Mouse (Mus musculus) neural tube, embryonic 15.5 days (tissue): ENCODE data around the gene H1foo. TPM values are rescaled to one million over a fixed set of nuclear protein-coding genes. Genes with fewer than 3 reads are reported as not detected.

Source experiments
- ATAC-seq: fragments of 200-750 bp; cut with Nextera tagmentation; 2 replicates; pipeline ENCODE4 v1.8.0; 2017; ENCODE audit warnings: mild to moderate bottlenecking, moderate TSS enrichment, moderate library complexity; ENCODE audit not compliant: low FRiP score
- H3K27ac ChIP-seq: fragments of 300-500 bp; sonication (generic); replicated peaks from 2 replicates; pipeline ENCODE4 v1.5.1; 2015; ENCODE audit warnings: mild to moderate bottlenecking, inconsistent platforms
- H3K27me3 ChIP-seq: fragments of 300-500 bp; sonication (generic); replicated peaks from 2 replicates; pipeline ENCODE4 v1.6.1; 2015; ENCODE audit warnings: inconsistent platforms
- H3K36me3 ChIP-seq: fragments of 300-500 bp; sonication (generic); 2 replicates; pipeline ENCODE4 v1.6.1; 2015; ENCODE audit warnings: inconsistent platforms
- H3K4me1 ChIP-seq: fragments of 300-500 bp; sonication (generic); 2 replicates; pipeline ENCODE4 v1.6.1; 2015; ENCODE audit warnings: inconsistent platforms
- H3K4me2 ChIP-seq: fragments of 300-500 bp; sonication (generic); 2 replicates; pipeline ENCODE4 v1.6.1; 2015; ENCODE audit warnings: inconsistent platforms, mild to moderate bottlenecking, moderate library complexity
- H3K4me3 ChIP-seq: fragments of 300-500 bp; sonication (generic); replicated peaks from 2 replicates; pipeline ENCODE4 v1.5.1; 2015; ENCODE audit warnings: mild to moderate bottlenecking, inconsistent platforms
- H3K9ac ChIP-seq: fragments of 300-500 bp; sonication (generic); replicated peaks from 2 replicates; pipeline ENCODE4 v1.6.1; 2015; ENCODE audit warnings: mild to moderate bottlenecking, inconsistent platforms
- H3K9me3 ChIP-seq: fragments of 300-500 bp; sonication (generic); replicated peaks from 2 replicates; pipeline ENCODE4 v1.6.1; 2016; ENCODE audit warnings: inconsistent platforms
- WGBS: fragments of 180-500 bp; shearing (Covaris S2); methylation state at CpG from one replicate; pipeline ENCODE4 v1.1.7; 2015; ENCODE audit warnings: mixed read lengths; 5-methylcytosine and 5-hydroxymethylcytosine counted together
- polyA plus RNA-seq: library from polyadenylated mRNA; unstranded; fragments of >200 nt; fragmentation: Nextera tagmentation; extraction: Ambion mirVana; gene quantifications from 2 replicates; pipeline ENCODE4 v1.2.1, GENCODE M21; 2015

The H1foo gene
- polyA plus RNA-seq, 1 experiment from 2014 or later = not detected

DNA sequence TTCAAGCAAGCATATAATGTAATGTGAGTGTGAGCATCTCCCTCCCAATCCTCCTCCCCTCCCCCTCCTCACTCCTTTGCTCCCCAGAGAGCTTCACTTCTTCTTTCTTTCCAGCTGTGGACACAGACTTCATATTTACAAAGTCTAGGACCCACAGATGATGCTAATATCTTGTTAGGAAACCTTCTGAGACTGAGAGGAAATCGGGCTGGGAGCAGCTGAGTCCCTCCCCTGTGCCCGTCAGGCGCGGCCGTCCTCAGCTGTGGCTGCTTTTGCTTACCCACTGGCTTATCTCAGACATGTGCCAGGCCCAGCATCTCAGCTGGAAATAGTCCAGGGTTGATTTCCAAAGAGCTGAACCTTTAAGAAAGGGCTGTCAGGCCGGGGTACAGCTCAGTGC is 1.7 kb downstream of the H1foo start:
- Histone ChIP-seq H3K9ac (no peak overlapping the region), H3K4me3 (no peak overlapping the region), H3K27me3 (no peaks in the 10 kb centered on the region), H3K9me3 (no peaks in the 10 kb centered on the region), H3K4me1 (no peaks in the 10 kb centered on the region), H3K36me3 (no peaks in the 10 kb centered on the region), H3K4me2 (no peak overlapping the region), H3K27ac (no peak overlapping the region)
- WGBS = 45% methylated on average over 6 of the region's 6 CpGs
- ATAC-seq = no peak

DNA sequence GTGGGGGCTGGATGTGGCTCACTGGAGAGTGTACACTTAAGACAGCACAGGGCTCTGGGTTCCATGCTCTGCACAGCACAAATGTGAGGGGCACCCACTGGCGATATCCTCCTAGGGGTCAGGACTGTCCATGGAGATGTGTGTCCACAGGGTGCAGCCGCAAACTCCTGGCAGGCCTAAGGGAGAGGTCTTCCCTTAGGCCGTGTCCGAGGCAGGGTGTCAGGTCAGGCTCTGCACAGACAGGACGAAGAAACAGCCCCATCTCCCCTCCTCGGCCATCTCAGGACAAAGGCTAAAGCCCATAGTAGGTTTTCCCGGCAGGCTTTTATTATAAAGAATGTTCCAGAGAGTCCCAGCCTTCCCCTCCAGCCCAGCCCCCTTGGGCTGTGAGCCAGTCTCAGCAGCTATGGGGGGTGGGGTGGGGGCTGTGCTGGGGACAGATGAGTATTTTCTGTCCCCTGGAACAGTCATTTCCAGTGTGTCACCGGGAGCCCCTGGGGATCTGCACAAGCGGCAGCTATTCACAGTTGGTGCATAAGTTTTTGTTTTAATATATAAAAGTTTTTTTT is 9.9 kb downstream of the H1foo start:
- no peaks in the 10 kb centered on the region for H3K36me3 ChIP-seq
- no peak overlapping the region for H3K9ac ChIP-seq
- no peak for ATAC-seq
- no peak overlapping the region for H3K4me2 ChIP-seq
- no peak overlapping the region for H3K27ac ChIP-seq
- no peaks in the 10 kb centered on the region for H3K9me3 ChIP-seq
- peaks cover 12% of the 10 kb centered on the region for H3K4me1 ChIP-seq
- WGBS = 75% methylated on average over 9 of the region's 9 CpGs
- no peak overlapping the region for H3K4me3 ChIP-seq
- no peaks in the 10 kb centered on the region for H3K27me3 ChIP-seq

DNA sequence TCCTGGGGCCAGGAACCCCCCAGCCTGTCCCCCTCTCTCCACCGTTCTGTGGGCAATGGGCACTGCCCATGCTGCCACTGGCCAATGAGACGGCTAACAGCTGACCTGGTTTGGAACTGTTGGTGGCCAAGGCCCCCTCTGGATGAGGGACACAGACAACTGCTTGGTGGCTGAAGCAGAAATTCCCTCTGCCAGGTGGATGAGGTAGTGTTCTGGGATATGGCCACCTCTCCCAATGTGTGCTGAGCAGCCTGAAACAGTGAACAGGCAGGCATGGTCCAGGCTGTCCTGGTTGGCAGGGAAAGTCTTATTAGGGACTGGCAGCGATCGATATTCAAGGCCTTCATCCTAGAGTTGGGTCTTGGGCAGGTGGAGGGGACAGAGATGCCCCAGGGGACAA is 10.4 kb downstream of the H1foo start:
- no peaks in the 10 kb centered on the region for H3K36me3 ChIP-seq
- H3K9me3 ChIP-seq = no peaks in the 10 kb centered on the region
- H3K4me2 ChIP-seq = no peak overlapping the region
- ATAC-seq = no peak
- no peak overlapping the region for H3K27ac ChIP-seq
- H3K4me1 ChIP-seq = peaks cover 12% of the 10 kb centered on the region
- WGBS = 89% methylated on average over 4 of the region's 4 CpGs
- H3K27me3 ChIP-seq = no peaks in the 10 kb centered on the region
- H3K4me3 ChIP-seq = no peak overlapping the region
- no peak overlapping the region for H3K9ac ChIP-seq

DNA sequence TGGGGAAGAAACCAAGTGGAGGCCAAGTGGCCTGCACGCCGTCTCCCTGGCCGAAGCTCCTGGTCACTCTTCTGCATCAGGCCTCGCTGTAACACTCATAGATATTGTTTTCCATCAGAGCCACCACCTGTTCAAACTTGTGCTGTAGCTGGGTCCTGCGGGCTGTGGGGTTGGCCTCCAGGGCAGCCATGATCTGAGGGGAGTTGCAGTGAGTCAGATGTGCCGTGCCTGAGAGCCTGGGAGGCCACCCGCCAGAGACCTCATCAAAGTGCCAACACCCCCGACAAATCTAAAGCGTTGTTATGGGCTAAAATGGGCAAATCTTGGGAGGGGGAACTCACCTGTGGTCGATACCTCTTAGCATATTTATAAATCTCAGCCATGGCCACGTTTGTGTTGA is 10.9 kb downstream of the H1foo start:
- Histone ChIP-seq H3K4me1 (peaks cover 12% of the 10 kb centered on the region), H3K36me3 (no peaks in the 10 kb centered on the region), H3K27ac (no peak overlapping the region), H3K9ac (no peak overlapping the region), H3K4me2 (no peak overlapping the region), H3K4me3 (no peak overlapping the region), H3K27me3 (no peaks in the 10 kb centered on the region), H3K9me3 (no peaks in the 10 kb centered on the region)
- no peak for ATAC-seq
- 91% methylated on average over 11 of the region's 11 CpGs for WGBS

DNA sequence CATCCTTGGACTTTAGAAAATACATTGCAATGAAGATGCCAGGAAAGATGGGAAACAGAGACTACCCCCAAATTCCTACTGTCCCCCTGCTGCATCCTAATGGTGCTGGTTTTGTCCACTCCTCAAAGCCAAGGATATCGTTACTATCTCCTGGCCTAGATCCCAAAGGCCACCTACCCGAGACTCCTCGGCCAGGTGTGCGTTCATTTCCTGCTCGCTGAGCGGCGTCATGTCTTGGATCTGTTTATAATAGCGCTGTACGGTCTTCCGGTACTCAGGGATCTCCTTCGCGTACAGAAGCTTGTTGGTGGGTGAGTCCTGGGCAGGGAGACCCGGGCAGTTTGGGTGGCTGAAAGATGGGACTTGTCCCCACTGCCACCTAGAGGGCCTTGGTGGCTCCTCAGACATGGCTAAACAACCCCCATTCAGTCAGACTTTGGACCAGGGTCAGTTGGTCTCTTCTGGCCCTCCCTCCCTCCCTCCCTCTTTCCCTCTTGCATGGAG is 11.7 kb downstream of the H1foo start:
- H3K4me3 ChIP-seq = no peak overlapping the region
- peak; percentile 20; the same call in 1 of the 2 replicates for ATAC-seq
- no peak overlapping the region for H3K4me2 ChIP-seq
- no peaks in the 10 kb centered on the region for H3K9me3 ChIP-seq
- H3K4me1 ChIP-seq = peaks cover 12% of the 10 kb centered on the region
- WGBS = 87% methylated on average over 13 of the region's 13 CpGs
- H3K27me3 ChIP-seq = no peaks in the 10 kb centered on the region
- no peaks in the 10 kb centered on the region for H3K36me3 ChIP-seq
- no peak overlapping the region for H3K9ac ChIP-seq
- H3K27ac ChIP-seq = no peak overlapping the region

DNA sequence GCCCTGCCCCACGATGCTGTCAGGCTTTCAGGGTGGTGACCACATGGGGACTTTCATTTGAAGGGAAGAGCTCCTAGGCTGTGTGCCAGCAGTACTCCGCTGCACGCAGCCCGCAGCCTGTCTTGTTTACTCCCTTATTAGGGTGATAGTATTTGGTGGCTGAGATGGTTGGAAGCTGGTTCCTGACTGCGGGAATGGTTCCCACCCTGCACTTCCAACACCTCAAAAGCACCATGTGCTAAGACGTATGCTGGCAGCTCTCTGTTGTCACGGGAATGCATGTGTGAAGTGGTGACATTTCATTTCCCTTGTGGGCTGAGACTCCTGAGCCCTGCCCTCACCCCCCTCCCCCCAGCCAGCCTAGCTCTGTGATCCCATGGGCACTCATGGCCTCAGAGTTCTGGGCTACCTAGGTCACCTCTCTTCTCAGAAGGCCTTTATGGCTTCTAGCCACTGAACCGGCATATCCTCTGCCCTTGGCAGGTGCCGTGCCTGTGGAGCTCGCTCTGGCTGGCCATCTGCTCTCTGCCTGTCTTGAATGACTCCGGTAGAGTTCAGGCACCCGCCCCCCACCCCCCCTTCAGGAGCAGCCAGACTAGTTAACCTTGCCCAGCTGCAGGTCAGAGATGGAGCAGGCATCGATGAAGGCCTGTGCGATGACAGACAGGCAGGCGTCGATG is 12.3 kb downstream of the H1foo start:
- Histone ChIP-seq H3K27ac (no peak overlapping the region), H3K36me3 (no peaks in the 10 kb centered on the region), H3K4me2 (no peak overlapping the region), H3K27me3 (no peaks in the 10 kb centered on the region), H3K9ac (no peak overlapping the region), H3K4me3 (no peak overlapping the region), H3K4me1 (peaks cover 12% of the 10 kb centered on the region), H3K9me3 (no peaks in the 10 kb centered on the region)
- ATAC-seq = 0 out of 2 replicates have a peak, but pooled peaks have one; percentile 3
- WGBS = 43% methylated on average over 16 of the region's 16 CpGs

DNA sequence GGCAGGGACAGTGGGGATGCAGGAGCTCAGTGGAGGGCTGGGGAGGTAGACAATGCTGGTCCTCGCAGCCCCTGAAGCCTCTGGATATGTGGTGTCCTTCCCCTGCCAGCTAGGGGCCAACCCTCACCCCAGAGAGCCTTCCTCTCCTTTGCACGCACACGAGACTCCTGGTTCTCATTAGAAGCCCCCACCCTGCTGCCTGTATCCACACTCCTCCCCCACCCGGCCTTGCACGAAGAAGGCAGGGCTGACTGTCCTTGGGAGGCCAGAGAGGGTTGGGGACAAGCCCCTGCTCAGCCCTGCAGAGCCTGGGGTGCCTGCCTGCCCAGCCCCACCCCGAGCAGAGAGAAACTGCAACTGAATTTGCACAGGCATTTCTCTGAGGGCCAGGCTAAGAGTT is 12.9 kb downstream of the H1foo start:
- WGBS = 72% methylated on average over 6 of the region's 6 CpGs
- Histone ChIP-seq H3K36me3 (no peaks in the 10 kb centered on the region), H3K27ac (no peak overlapping the region)

DNA sequence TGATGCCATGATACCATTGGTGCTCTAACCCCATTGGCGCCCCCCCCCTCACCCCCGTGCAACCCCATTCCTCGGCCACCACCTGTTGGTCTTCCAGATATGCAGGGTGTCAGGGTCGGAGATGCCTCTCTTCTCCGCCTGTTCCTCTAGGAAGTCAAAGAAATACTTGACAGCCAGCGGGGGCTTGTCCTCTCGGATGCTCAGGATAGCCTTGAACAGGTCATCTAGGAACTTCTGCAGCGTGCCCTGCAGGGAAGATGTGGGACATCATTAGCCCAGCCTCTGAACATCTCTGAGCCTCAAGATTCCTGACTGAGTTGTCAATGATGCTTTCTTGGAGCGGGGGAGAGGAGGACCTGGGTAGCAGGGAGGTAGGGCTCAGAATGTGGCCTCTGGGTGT is 13.7 kb downstream of the H1foo start:
- Histone ChIP-seq H3K4me2 (no peak overlapping the region), H3K27ac (no peak overlapping the region), H3K27me3 (no peaks in the 10 kb centered on the region), H3K36me3 (no peaks in the 10 kb centered on the region), H3K4me3 (no peak overlapping the region), H3K4me1 (peaks cover 12% of the 10 kb centered on the region), H3K9me3 (no peaks in the 10 kb centered on the region), H3K9ac (no peak overlapping the region)
- no peak for ATAC-seq
- WGBS = 89% methylated on average over 9 of the region's 9 CpGs

More for the DNA sequence above, 12.9 kb downstream of the H1foo start:
- Histone ChIP-seq H3K4me2 (no peak overlapping the region), H3K4me3 (no peak overlapping the region), H3K9ac (no peak overlapping the region), H3K27me3 (no peaks in the 10 kb centered on the region), H3K4me1 (peaks cover 12% of the 10 kb centered on the region), H3K9me3 (no peaks in the 10 kb centered on the region)
- ATAC-seq = no peak

DNA sequence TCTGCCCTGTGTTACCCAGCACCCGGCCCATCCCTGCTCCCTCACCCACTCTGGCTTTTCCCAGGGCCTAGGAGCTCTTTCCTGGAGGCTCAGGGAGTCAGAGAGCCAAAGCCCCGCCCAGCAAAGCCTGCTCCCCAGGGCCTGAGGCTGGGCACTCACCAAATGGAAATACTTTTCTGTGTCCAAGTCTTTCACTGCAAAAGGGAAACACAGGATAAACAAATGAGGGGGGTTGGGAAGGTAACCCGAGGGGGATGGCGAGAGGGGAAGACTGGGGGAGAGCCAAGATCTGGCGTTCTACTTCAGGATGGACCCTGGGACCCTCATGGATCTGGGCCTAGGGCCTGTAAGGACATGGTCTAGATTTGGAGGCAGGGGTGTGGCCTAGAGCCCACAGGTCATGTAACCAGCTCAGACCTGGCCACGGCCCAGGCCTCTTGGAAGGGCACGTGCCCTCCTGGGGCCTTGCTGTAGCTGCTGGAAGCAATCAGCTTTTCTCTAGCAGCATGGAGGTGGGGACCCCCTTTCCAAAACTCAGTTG is 14.5 kb downstream of the H1foo start:
- Histone ChIP-seq H3K9me3 (no peaks in the 10 kb centered on the region), H3K4me1 (peaks cover 12% of the 10 kb centered on the region), H3K27me3 (no peaks in the 10 kb centered on the region), H3K4me3 (no peak overlapping the region), H3K9ac (no peak overlapping the region), H3K36me3 (no peaks in the 10 kb centered on the region), H3K4me2 (no peak overlapping the region), H3K27ac (no peak overlapping the region)
- 82% methylated on average over 7 of the region's 7 CpGs for WGBS
- ATAC-seq = no peak

DNA sequence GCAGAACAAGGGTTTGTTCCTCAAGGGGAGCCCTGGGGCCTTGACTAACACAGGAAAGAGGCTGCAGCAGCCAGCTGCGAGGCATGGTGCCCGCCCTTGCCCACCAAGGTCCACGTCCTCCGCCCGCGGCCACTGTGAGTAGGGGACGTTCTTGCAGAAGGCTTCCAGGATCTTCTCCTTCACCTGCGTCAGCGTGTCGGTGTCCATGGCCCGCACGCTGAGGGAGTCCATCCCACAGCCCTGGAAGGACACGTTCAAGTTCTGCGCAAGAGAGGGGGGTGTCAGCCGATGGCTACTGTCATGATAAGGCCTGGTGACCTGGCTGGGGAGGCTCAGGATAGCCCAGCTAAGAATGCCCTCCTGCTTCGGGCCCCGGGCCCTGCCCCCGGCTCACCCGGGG is 15.6 kb downstream of the H1foo start:
- no peak for ATAC-seq
- Histone ChIP-seq H3K36me3 (no peaks in the 10 kb centered on the region), H3K27ac (no peak overlapping the region), H3K4me3 (no peak overlapping the region), H3K4me1 (peaks cover 10% of the 10 kb centered on the region), H3K27me3 (no peaks in the 10 kb centered on the region), H3K9ac (no peak overlapping the region), H3K4me2 (no peak overlapping the region), H3K9me3 (no peaks in the 10 kb centered on the region)
- 94% methylated on average over 19 of the region's 19 CpGs for WGBS

DNA sequence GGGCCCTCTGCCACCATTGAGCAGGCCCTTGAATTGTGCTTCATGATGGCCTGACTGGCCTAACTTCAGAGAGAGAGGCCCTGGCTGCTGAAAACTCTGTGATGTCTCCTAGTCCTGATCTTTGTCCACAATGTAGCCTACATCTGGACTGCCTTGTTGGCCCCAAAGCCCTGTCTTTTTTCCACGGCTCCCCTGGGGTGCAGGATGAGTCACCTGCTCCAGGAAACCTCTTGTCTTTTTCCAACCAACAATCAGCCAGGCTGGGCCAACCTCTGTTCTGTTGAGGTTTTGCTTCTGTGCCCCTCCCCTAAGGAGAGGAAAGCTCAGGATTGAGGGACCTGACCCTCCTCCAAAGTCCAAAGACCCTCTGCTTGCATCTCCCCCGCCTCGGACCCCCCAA is 17.0 kb downstream of the H1foo start:
- no peaks in the 10 kb centered on the region for H3K9me3 ChIP-seq
- H3K9ac ChIP-seq = no peak overlapping the region
- H3K4me3 ChIP-seq = no peak overlapping the region
- H3K36me3 ChIP-seq = no peaks in the 10 kb centered on the region
- peaks cover 6% of the 10 kb centered on the region for H3K4me1 ChIP-seq
- no peak overlapping the region for H3K27ac ChIP-seq
- 88% methylated on average over 3 of the region's 3 CpGs for WGBS
- H3K27me3 ChIP-seq = no peaks in the 10 kb centered on the region
- H3K4me2 ChIP-seq = no peak overlapping the region
- ATAC-seq = no peak

DNA sequence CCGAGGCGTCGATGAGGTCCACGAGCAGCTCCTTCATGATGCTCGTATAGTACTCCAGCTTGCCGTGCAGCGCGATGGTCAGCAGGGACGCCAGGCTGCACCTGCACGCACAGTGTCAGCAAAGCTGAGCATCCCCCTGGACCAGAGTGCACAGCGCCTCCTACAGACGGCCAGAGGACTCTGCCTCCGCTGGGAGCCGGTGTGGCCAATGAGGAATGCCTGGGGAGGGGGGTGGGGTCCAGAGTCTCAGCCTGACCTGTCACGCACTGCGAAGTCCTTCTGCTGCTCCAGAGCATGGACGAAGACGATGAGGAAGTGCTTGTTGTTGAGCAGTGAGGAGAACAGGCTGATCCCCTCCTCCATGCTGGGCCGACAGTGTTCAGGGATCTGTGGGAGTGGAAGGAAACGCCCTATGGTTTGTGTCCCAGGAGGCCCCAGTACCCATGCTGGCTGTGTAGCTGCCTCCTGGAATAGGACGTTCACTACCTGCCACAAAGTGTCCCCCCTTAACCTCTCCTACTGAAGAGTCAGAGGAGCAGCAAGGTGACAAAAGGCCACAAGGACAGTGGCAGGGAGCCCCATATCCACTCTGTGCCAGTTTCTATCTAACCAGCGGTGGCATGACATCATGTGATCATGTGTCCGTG is 17.8 kb downstream of the H1foo start:
- WGBS = 38% methylated on average over 23 of the region's 23 CpGs
- Histone ChIP-seq H3K36me3 (no peaks in the 10 kb centered on the region), H3K9ac (no peak overlapping the region), H3K27me3 (no peaks in the 10 kb centered on the region), H3K9me3 (no peaks in the 10 kb centered on the region), H3K4me1 (no peaks in the 10 kb centered on the region), H3K27ac (no peak overlapping the region), H3K4me2 (no peak overlapping the region), H3K4me3 (no peak overlapping the region)
- no peak for ATAC-seq
